Mouse (Mus musculus) urinary bladder, postnatal 4 days (tissue): ENCODE measurements around the gene Abhd6.

Experiments
- DNase-seq, 2 experiments: peaks; one replicate each; pipeline ENCODE4 v3.0.0; 2021 to 2022; ENCODE audit warnings: low spot score in 2 of 2

Abhd6 gene

GRCm38 (mm10) chr14:8002432-8003092 is at the start of gene Abhd6:
Gene Abhd6 (plus strand): TSS chr14:8002902.
- DNase-seq = peak; percentile 79 to 87

- no peak for DNase-seq
Measured at GRCm38 (mm10) chr14:7954071-7954471, 48.6 kb upstream of the Abhd6 start.

GRCm38 (mm10) chr14:7956427-7956826 is 46.3 kb upstream of the Abhd6 start:
- DNase-seq = no peak

- no peak for DNase-seq
Measured at GRCm38 (mm10) chr14:7957049-7957448, 45.7 kb upstream of the Abhd6 start, which contains the start of gene Gm45521. Gene Gm45521 (plus strand): TSS chr14:7957288.

GRCm38 (mm10) chr14:7960616-7961015 is 42.1 kb upstream of the Abhd6 start:
- no peak for DNase-seq

- no peak for DNase-seq
Measured at GRCm38 (mm10) chr14:7961714-7962113, 41.0 kb upstream of the Abhd6 start.

- no peak for DNase-seq
Measured at GRCm38 (mm10) chr14:7962626-7963025, 40.1 kb upstream of the Abhd6 start.

- no peak for DNase-seq
Measured at GRCm38 (mm10) chr14:7963160-7963559, 39.5 kb upstream of the Abhd6 start.

- DNase-seq = no peak
Measured at GRCm38 (mm10) chr14:7964219-7964889, 38.3 kb upstream of the Abhd6 start.

GRCm38 (mm10) chr14:7971889-7972493 is 30.7 kb upstream of the Abhd6 start:
- no peak for DNase-seq

- DNase-seq = no peak
Measured at GRCm38 (mm10) chr14:7974643-7975042, 28.1 kb upstream of the Abhd6 start.

GRCm38 (mm10) chr14:7975177-7975576 is 27.5 kb upstream of the Abhd6 start:
- no peak for DNase-seq

GRCm38 (mm10) chr14:7977471-7977870 is 25.2 kb upstream of the Abhd6 start:
- DNase-seq = no peak

- no peak for DNase-seq
Measured at GRCm38 (mm10) chr14:7978183-7978582, 24.5 kb upstream of the Abhd6 start.

GRCm38 (mm10) chr14:7981226-7981625 is 21.5 kb upstream of the Abhd6 start:
- DNase-seq = no peak

GRCm38 (mm10) chr14:7986913-7987312 is 15.8 kb upstream of the Abhd6 start:
- DNase-seq = no peak

- DNase-seq = no peak
Measured at GRCm38 (mm10) chr14:7989371-7989770, 13.3 kb upstream of the Abhd6 start.

- no peak for DNase-seq
Measured at GRCm38 (mm10) chr14:7989961-7990360, 12.7 kb upstream of the Abhd6 start.

- DNase-seq = no peak
Measured at GRCm38 (mm10) chr14:7991108-7991776, 11.5 kb upstream of the Abhd6 start.

GRCm38 (mm10) chr14:7992158-7992557 is 10.5 kb upstream of the Abhd6 start:
- DNase-seq = no peak

- DNase-seq = peak in 1 of 2 experiments; percentile 31
Measured at GRCm38 (mm10) chr14:7994271-7994767, 8.4 kb upstream of the Abhd6 start, which contains the start of gene Dnase1l3. Gene Dnase1l3 (minus strand): TSS chr14:7994573.

- peak; percentile 78 to 90 for DNase-seq
Measured at GRCm38 (mm10) chr14:7997255-7997696, 5.4 kb upstream of the Abhd6 start.
